Mouse (Mus musculus): ENCODE results near the gene Pafah1b3. TPM values are rescaled to one million over a fixed set of nuclear protein-coding genes. Genes with fewer than 3 reads are reported as not detected.

Pafah1b3 gene
- total RNA-seq, 2 experiments from 2014 or later: 27.9 to 34.2 TPM

DNA sequence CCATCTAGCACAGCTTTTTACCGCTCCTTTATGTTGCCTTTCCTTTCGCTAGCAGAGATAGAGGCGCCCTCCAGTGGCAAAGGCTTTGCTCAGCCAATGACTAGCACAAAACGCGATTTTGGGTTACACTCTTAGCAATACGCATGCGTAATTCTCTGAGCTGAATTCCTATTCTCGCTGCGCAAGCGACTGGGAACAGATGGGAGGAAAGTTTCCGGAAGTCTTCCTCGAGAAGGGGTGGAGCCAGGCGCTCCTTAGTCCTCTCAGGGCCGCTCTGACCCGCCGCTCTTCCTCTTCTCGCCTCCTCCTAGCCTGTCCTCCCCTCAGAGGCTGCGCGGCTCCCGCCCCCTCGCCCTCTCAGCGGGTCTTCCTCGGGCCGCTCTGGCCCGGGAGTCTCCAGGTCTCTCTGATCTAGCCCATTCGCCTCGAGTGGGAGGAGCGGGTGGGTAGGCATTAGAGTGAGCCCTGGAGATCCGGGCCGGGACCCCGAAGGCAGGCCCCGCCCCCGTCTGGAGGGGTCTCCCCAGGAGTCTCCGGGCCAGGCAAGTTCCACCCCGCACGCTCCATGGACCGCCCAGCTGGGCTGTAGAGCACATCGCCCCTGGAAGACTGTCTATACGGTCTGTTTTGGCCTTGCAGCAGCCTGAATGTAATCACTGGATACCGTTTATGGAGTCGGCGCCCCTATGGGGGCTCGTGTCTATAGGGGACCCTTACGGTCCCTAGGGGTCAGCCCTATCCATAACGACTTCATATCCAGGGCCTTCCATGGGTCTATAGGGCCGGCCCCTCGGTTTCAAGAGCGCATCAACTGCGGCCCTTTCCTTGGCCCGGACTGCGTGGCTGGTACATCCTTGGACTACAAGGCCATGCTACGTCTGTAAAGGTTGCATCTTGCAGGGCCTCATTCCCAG is 19.0 kb upstream of the Pafah1b3 start, which contains the start of gene Megf8:
Gene Megf8, plus strand, starts transcription at position 633 of the 914 bp plus-strand sequence.
- Histone ChIP-seq H3K27ac (peak within 1 kb of the TSS; percentile 92), H3K4me3 (peak within 1 kb of the TSS; percentile 95)
- intact Hi-C loops (cut with DNase I): loop anchor here (1.0 kb wide), 2 partner anchors 34 to 77 kb away; no protein-coding TSS in a partner anchor
- DNase-seq (ENCODE audit: extremely low spot score in 1 of 2, low spot score in 2 of 2): peak; percentile 93 to 96
- TF ChIP-seq CTCF (IDR thresholded peaks at IDR 0.05): peak; percentile 93

GRCm38 (mm10) chr7:25315306-25316041 is 17.7 kb upstream of the Pafah1b3 start:
- TF ChIP-seq CTCF (IDR thresholded peaks at IDR 0.05): no peak
- Histone ChIP-seq H3K27ac (peak overlapping the region; percentile 49; the same call in 1 of the 2 replicates), H3K4me3 (peak overlapping the region; percentile 40)
- DNase-seq (ENCODE audit: extremely low spot score in 1 of 2, low spot score in 2 of 2): no peak
- intact Hi-C loops (cut with DNase I): loop anchor here (1.0 kb wide), 2 partner anchors 33 to 76 kb away; no protein-coding TSS in a partner anchor

GRCm38 (mm10) chr7:25314606-25315305 is 17.0 kb upstream of the Pafah1b3 start:
- no peak overlapping the region for H3K27ac ChIP-seq
- no peak for TF ChIP-seq CTCF (IDR thresholded peaks at IDR 0.05)
- intact Hi-C loops (cut with DNase I): no loop called here
- peak overlapping the region; percentile 40 for H3K4me3 ChIP-seq
- DNase-seq (ENCODE audit: extremely low spot score in 1 of 2, low spot score in 2 of 2): no peak

- intact Hi-C loops (cut with DNase I): no loop called here
- DNase-seq (ENCODE audit: extremely low spot score in 1 of 2, low spot score in 2 of 2): no peak
- no peak for TF ChIP-seq CTCF (IDR thresholded peaks at IDR 0.05)
Measured at GRCm38 (mm10) chr7:25313325-25313724, 15.5 kb upstream of the Pafah1b3 start.

DNA sequence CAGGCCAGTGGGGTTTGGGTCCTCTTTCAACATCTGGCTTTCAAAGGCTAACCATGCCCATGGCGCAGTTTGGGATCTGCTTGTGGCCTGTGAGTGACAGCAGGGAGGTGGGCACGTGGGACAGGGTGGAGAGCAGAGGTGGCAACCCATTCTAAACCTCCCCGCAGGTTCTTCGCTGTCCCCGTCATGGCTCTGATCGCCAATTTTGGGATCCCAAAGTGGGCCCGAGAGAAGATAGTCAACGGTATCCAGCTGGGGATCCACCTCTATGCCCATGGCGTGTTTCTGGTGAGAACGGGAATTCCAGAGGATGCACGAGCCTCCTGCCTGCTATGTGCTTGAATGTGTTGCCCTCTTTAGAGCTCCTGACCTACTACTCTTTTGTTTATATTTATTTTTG is 13.4 kb upstream of the Pafah1b3 start:
- Histone ChIP-seq H3K4me3 (no peak overlapping the region), H3K27ac (no peak overlapping the region)
- no peak for DNase-seq (ENCODE audit: extremely low spot score in 1 of 2, low spot score in 2 of 2)
- intact Hi-C loops (cut with DNase I): no loop called here
- TF ChIP-seq CTCF (IDR thresholded peaks at IDR 0.05): no peak

More at GRCm38 (mm10) chr7:25313325-25313724, 15.5 kb upstream of the Pafah1b3 start:
- no peak overlapping the region for H3K27ac ChIP-seq
- H3K4me3 ChIP-seq: no peak overlapping the region

GRCm38 (mm10) chr7:25309425-25309824 is 11.6 kb upstream of the Pafah1b3 start:
- intact Hi-C loops (cut with DNase I): no loop called here
- DNase-seq (ENCODE audit: extremely low spot score in 1 of 2, low spot score in 2 of 2): no peak
- Histone ChIP-seq H3K4me3 (no peak overlapping the region), H3K27ac (no peak overlapping the region)
- TF ChIP-seq CTCF (IDR thresholded peaks at IDR 0.05): no peak

DNA sequence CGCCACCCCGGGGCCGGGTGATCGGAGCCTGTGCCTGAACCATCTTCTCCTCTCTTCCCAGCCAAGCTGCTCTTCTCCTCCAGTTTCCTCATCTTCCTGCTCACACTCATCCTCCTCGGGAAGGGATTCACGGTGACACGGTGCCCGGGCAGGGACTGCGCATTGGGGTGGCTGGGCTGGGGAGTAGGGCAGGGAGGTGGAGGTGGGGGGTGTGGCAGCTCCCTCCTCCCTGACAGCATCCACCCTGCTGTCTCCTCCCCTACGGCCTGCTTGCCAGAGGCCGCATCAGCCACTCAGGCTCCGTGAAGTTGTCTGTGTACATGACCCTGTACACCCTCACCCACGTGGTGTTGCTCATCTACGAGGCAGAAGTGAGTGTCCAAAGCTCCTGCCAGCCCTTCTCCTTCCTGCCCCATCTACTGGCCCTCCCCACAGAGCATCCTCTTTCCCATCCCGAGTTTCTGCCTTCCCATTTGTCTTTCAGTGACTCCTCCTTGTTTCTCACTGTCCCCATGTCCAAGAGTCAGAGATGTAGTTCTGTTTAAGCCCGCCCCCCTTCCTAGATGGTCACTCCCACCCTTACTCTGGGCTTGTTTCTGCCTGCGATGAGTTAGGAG is 11.0 kb upstream of the Pafah1b3 start:
- intact Hi-C loops (cut with DNase I): no loop called here
- no peak for TF ChIP-seq CTCF (IDR thresholded peaks at IDR 0.05)

GRCm38 (mm10) chr7:25306614-25306996 is 8.8 kb upstream of the Pafah1b3 start:
- H3K4me3 ChIP-seq: peak overlapping the region; percentile 82
- intact Hi-C loops (cut with DNase I): no loop called here
- no peak for TF ChIP-seq CTCF (IDR thresholded peaks at IDR 0.05)
- H3K27ac ChIP-seq: no peak overlapping the region
- DNase-seq (ENCODE audit: extremely low spot score in 1 of 2, low spot score in 2 of 2): no peak

More for the DNA sequence above, 11.0 kb upstream of the Pafah1b3 start:
- no peak overlapping the region for H3K4me3 ChIP-seq
- H3K27ac ChIP-seq: no peak overlapping the region
- DNase-seq (ENCODE audit: extremely low spot score in 1 of 2, low spot score in 2 of 2): no peak

GRCm38 (mm10) chr7:25305956-25306613 is 8.3 kb upstream of the Pafah1b3 start, which contains the start of gene Tmem145:
Gene Tmem145, plus strand, starts transcription at chr7:25306106.
- DNase-seq (ENCODE audit: extremely low spot score in 1 of 2, low spot score in 2 of 2): peak in 1 of 2 experiments; percentile 58
- Histone ChIP-seq H3K4me3 (peak within 1 kb of the TSS; percentile 82), H3K27ac (peak within 1 kb of the TSS; percentile 83)
- TF ChIP-seq CTCF (IDR thresholded peaks at IDR 0.05): no peak; the same call in 1 of the 2 replicates
- intact Hi-C loops (cut with DNase I): no loop called here

- TF ChIP-seq CTCF (IDR thresholded peaks at IDR 0.05): no peak
- no peak for DNase-seq (ENCODE audit: extremely low spot score in 1 of 2, low spot score in 2 of 2)
- intact Hi-C loops (cut with DNase I): no loop called here
- Histone ChIP-seq H3K4me3 (peak overlapping the region; percentile 82), H3K27ac (peak overlapping the region; percentile 83)
Measured at GRCm38 (mm10) chr7:25305481-25305880, 7.7 kb upstream of the Pafah1b3 start.
